Mouse (Mus musculus) forebrain, embryonic 12.5 days (tissue): Measurements from ENCODE around the gene Ndst4. TPM values are rescaled to one million over a fixed set of nuclear protein-coding genes. Genes with fewer than 3 reads are reported as not detected.

Source experiments
- ATAC-seq: fragments of 200-750 bp; cut with Nextera tagmentation; 2 replicates; pipeline ENCODE4 v1.8.0; 2017; ENCODE audit warnings: moderate TSS enrichment; ENCODE audit not compliant: low FRiP score
- H3K27ac ChIP-seq: fragments of 300-500 bp; sonication (generic); 2 replicates; pipeline ENCODE4 v1.5.1; 2016; ENCODE audit warnings: mild to moderate bottlenecking
- H3K27me3 ChIP-seq: fragments of 300-500 bp; sonication (generic); 2 replicates; pipeline ENCODE4 v1.6.1; 2016; ENCODE audit warnings: mild to moderate bottlenecking
- H3K36me3 ChIP-seq: fragments of 300-500 bp; sonication (generic); replicated peaks from 2 replicates; pipeline ENCODE4 v1.6.1; 2016; ENCODE audit warnings: mild to moderate bottlenecking
- H3K4me1 ChIP-seq: fragments of 300-500 bp; sonication (generic); 2 replicates; pipeline ENCODE4 v1.6.1; 2016
- H3K4me2 ChIP-seq: fragments of 300-500 bp; sonication (generic); 2 replicates; pipeline ENCODE4 v1.6.1; 2016; ENCODE audit warnings: mild to moderate bottlenecking, moderate library complexity
- H3K4me3 ChIP-seq: fragments of 300-500 bp; sonication (generic); replicated peaks from 2 replicates; pipeline ENCODE4 v1.5.1; 2016; ENCODE audit warnings: mild to moderate bottlenecking
- H3K9ac ChIP-seq: fragments of 300-500 bp; sonication (generic); 2 replicates; pipeline ENCODE4 v1.6.1; 2016; ENCODE audit warnings: mild to moderate bottlenecking
- H3K9me3 ChIP-seq: fragments of 300-500 bp; sonication (generic); 2 replicates; pipeline ENCODE4 v1.6.1; 2016
- WGBS: fragments of 180-500 bp; shearing (Covaris S2); methylation state at CpG from one replicate; pipeline ENCODE4 v1.1.7; 2016; 5-methylcytosine and 5-hydroxymethylcytosine counted together
- polyA plus RNA-seq: library from polyadenylated mRNA; unstranded; fragments of >200 nt; fragmentation: Nextera tagmentation; extraction: Ambion mirVana; gene quantifications from 2 replicates; pipeline ENCODE4 v1.2.1, GENCODE M21; 2016

Gene Ndst4
- 1.4 and 2.1 TPM in 2 replicates for polyA plus RNA-seq

DNA sequence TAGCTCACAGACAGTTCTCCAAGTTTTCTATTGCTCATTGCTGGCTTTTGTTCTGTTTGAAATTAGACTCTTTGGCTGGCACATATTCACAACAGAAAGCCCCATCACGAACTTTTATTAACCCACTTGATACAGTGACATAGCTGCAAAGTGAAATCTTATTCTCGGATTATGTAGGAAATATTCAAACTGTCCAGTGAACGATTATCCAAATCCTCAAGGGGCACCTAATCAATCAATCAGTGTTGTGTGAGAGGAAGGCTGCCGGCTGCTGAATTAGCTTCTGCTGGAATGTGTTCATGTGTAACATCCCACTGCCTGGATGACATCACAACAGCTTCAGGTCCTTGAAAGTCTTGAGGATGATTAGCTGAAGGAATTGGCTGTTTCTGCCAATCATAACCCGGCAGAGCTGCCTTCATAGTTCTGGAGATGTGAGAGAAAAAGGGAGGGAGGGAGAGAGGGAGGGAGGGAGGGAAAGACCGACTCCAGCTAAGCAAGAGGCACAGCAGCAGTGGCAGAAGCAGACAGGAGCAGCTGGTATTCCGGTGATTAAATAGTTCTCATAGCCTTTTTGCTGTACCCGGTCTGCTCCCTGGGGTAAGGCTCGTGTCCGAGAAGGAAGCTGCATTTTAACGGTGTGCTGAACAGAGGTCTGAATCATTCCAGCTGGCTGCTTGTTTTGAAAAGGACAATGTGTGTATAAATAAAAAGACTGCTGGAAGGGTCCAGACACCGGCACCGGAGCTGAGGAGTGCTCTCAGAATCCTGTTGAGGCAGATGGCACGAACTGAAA is at the start of gene Ndst4:
Ndst4 (plus strand) TSS at position 476 of the 796 bp plus-strand sequence.
- Histone ChIP-seq H3K4me3 (peak within 1 kb of the TSS; percentile 31), H3K4me2 (peak within 1 kb of the TSS; percentile 55), H3K9ac (no peak within 1 kb of the TSS), H3K4me1 (0 out of 2 replicates have a peak, but pooled peaks cover 6% of the 10 kb centered on the region), H3K27me3 (0 out of 2 replicates have a peak, but pooled peaks cover 3% of the 10 kb centered on the region), H3K36me3 (no peaks in the 10 kb centered on the region), H3K9me3 (no peaks in the 10 kb centered on the region), H3K27ac (peak within 1 kb of the TSS; percentile 27)
- peak; percentile 95 for ATAC-seq
- 8% methylated on average over 14 of the region's 14 CpGs for WGBS

DNA sequence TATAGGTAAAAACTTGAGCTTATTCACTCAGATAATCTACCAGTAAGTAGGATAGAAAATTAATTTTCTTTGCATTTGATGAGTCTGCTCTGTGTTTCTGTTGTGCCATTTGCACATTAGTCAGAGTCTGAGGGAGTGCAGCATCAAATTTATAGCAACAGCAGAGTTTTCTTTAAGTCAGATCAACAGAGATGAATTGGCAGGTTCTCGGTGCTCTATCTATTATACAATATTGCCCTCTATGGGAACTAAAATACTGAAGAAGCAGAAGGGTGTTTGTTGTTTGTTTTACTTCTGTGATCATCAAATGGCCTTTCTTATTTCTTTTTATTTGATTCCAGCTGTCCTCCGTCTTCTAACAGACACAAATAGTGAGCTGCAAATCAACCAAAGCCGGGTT is 6.4 kb upstream of the Ndst4 start:
- H3K4me3 ChIP-seq, result no peak overlapping the region
- H3K4me2 ChIP-seq, result no peak overlapping the region
- H3K27ac ChIP-seq, result no peak overlapping the region
- no peaks in the 10 kb centered on the region for H3K9me3 ChIP-seq
- no peaks in the 10 kb centered on the region for H3K36me3 ChIP-seq
- H3K9ac ChIP-seq, result no peak overlapping the region
- no peak for ATAC-seq
- no peaks in the 10 kb centered on the region for H3K27me3 ChIP-seq
- 82% methylated on average over 3 of the region's 3 CpGs for WGBS
- no peaks in the 10 kb centered on the region for H3K4me1 ChIP-seq

DNA sequence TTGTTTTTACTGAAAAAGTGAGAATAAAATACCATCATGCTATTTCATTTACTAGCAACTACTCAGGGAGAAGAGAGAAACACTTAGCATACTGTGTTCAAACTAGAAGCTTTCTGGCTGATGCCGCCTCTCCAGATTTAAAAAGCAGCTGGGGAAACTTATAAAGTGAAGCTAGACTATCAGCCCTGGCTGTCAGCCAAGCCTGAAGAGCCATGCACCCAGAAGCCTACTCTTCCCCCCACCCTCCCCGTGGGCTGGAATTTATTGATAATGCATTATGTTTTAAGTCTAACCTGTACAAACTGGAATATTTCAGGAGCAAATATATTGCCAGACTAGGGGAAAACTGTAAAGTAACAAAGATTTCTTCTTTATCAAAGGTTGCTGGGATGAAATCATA is 2.6 kb downstream of the Ndst4 start:
- Histone ChIP-seq H3K4me1 (0 out of 2 replicates have a peak, but pooled peaks cover 6% of the 10 kb centered on the region), H3K4me3 (no peak overlapping the region), H3K27ac (no peak overlapping the region), H3K36me3 (no peaks in the 10 kb centered on the region), H3K4me2 (no peak overlapping the region), H3K9ac (no peak overlapping the region), H3K27me3 (0 out of 2 replicates have a peak, but pooled peaks cover 3% of the 10 kb centered on the region), H3K9me3 (no peaks in the 10 kb centered on the region)
- no peak for ATAC-seq
- WGBS, result 49% methylated on average over 2 of the region's 2 CpGs

DNA sequence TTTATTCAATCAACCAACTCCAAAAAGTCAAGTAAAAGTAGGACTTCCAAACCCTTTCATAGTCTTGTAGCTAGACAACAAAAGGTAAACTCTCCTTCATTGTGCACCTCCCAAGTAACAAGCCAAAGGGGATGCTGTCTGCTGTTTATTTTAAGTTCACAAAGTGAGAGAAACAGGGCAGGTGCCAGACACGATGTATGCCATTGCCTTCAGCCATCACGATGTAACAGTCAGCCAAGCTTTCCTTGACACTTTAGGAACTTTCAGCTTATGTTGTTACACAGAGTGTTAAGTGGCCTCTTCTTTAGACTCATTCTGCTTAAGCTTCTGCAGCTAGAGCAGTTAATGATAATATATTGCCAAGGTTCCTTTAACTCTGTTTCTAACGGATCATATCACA is 3.1 kb downstream of the Ndst4 start:
- Histone ChIP-seq H3K36me3 (no peaks in the 10 kb centered on the region), H3K27me3 (0 out of 2 replicates have a peak, but pooled peaks cover 3% of the 10 kb centered on the region), H3K4me2 (no peak overlapping the region), H3K9me3 (no peaks in the 10 kb centered on the region), H3K4me3 (no peak overlapping the region), H3K9ac (no peak overlapping the region), H3K4me1 (0 out of 2 replicates have a peak, but pooled peaks cover 6% of the 10 kb centered on the region), H3K27ac (no peak overlapping the region)
- WGBS, result 74% methylated on average over 3 of the region's 3 CpGs
- no peak for ATAC-seq

DNA sequence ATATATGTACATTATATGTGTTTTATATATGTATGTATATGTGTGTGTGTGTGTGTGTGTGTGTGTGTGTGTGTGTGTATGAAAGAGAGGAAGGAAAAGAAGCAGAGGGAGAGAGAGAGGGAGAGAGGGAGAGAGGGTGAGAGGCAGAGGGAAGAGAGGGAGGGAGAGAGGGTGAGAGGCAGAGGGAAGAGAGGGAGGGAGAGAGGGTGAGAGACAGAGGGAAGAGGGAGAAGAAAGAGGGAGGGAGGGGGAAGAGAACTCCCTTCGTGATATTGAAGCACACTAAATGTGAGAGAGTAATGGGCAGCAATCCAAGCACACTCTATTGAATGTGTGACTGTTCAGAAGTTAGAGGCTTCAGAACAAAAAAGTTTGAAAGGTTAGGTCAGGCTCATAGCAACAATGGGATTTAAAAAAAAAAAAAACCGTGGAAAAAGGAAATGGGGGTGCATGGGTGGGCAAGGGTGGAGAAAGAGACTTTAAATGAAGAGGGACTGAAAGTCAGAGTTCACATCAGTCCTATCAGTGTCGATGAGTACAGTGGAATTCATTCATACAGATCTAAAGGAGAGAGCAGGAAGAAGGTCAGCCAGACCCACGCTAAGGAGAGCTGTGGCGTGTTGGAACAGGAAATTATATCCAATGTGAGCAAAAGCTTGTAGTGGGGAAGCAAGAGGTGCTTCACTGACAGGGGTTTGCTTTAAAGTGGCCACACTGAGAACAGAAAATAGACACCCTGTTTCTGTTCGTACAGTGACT is 63.2 kb downstream of the Ndst4 start:
- no peak overlapping the region for H3K4me2 ChIP-seq
- 51% methylated on average over 6 of the region's 6 CpGs for WGBS
- no peak overlapping the region for H3K9ac ChIP-seq
- no peaks in the 10 kb centered on the region for H3K9me3 ChIP-seq
- no peak for ATAC-seq
- H3K36me3 ChIP-seq, result no peaks in the 10 kb centered on the region
- H3K4me1 ChIP-seq, result no peaks in the 10 kb centered on the region
- no peak overlapping the region for H3K4me3 ChIP-seq
- no peaks in the 10 kb centered on the region for H3K27me3 ChIP-seq
- H3K27ac ChIP-seq, result no peak overlapping the region

DNA sequence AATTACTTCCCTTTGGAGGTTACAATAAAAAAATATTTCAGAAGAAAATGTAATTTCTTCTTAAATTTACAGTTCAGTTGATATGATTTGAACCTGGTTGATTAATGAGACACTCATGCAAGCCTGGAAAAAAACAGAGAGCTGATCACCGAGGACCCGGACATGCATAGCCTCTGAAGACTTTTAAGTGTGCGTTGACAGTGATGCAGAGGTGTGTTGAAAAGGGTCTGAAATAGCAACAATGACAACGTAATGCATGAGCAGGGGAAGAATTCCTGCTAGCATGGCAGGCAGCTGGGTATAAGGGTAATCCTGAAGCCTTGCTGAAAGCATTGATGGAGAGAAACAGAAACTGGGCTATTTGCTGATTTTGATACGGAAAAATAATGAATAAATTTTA is 106.2 kb downstream of the Ndst4 start:
- Histone ChIP-seq H3K4me2 (no peak overlapping the region), H3K27ac (no peak overlapping the region), H3K9ac (no peak overlapping the region), H3K4me3 (no peak overlapping the region), H3K9me3 (no peaks in the 10 kb centered on the region), H3K27me3 (no peaks in the 10 kb centered on the region), H3K36me3 (no peaks in the 10 kb centered on the region), H3K4me1 (no peaks in the 10 kb centered on the region)
- ATAC-seq, result no peak
- WGBS, result 84% methylated on average over 5 of the region's 5 CpGs

DNA sequence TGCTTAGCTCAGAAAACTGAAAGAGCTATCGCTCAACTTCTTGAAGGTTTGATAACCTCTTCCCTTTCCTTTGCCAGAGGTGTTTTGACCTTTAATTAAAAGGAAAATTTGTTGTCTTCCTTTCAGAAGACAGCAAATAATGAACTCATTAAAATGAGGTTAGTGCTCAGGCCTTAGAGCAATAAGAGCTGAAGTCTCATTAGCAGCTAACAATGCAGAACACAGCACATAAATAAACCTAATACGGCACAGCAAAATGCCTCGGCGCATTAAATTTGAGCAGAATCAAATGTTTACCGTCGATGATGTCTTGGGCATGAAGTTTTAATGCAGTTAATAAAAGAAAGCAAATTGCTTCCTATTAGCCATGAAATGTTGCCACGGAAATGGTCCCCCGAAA is 129.5 kb downstream of the Ndst4 start:
- Histone ChIP-seq H3K4me1 (no peaks in the 10 kb centered on the region), H3K9me3 (no peaks in the 10 kb centered on the region), H3K27ac (no peak overlapping the region), H3K4me2 (no peak overlapping the region), H3K36me3 (no peaks in the 10 kb centered on the region), H3K4me3 (no peak overlapping the region), H3K9ac (no peak overlapping the region), H3K27me3 (no peaks in the 10 kb centered on the region)
- 59% methylated on average over 8 of the region's 8 CpGs for WGBS
- peak; percentile 64; the same call in 1 of the 2 replicates for ATAC-seq

DNA sequence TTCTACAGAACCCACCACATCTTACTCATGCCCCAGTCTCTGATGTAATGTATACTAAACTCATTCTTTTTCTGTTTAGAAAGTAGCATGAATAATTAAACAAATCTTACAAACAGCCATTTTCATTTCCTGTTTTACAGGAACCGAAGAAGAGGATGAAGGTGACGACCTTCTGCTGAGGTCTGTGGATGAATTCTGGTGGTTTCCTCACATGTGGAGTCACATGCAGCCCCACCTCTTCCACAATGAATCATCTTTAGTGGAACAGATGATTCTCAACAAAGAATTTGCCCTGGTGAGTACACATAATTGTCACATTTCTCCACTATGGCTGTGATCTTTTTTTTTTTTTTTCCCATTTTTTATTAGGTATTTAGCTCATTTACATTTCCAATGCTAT is 166.7 kb downstream of the Ndst4 start:
- H3K9ac ChIP-seq, result no peak overlapping the region
- H3K27ac ChIP-seq, result no peak overlapping the region
- H3K4me3 ChIP-seq, result no peak overlapping the region
- H3K36me3 ChIP-seq, result no peaks in the 10 kb centered on the region
- ATAC-seq, result no peak
- H3K9me3 ChIP-seq, result no peaks in the 10 kb centered on the region
- no peaks in the 10 kb centered on the region for H3K27me3 ChIP-seq
- no peak overlapping the region for H3K4me2 ChIP-seq
- WGBS, result 83% methylated on average over 2 of the region's 2 CpGs
- H3K4me1 ChIP-seq, result no peaks in the 10 kb centered on the region

DNA sequence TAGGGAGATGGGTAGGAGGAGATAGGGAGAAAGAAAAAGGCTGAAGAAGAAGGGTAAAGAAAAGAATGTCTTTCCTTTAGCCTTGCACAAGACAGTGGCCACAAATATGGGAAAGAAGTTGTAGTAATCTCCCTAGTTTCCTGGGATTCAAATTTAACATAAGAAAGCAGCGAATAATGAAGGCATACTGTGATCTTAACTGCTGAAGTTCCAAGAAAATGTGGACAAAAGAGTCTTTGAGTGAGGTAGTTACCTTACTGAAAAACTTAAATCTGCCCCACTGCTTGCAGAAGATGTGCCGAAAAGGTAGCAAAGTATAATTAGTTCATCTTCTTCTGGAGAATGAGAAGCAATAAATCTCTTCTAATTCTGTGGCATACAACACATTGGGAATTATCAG is 228.4 kb downstream of the Ndst4 start:
- no peaks in the 10 kb centered on the region for H3K9me3 ChIP-seq
- H3K27ac ChIP-seq, result no peak overlapping the region
- WGBS, result 78% methylated on average over 2 of the region's 2 CpGs
- no peak overlapping the region for H3K9ac ChIP-seq
- no peak overlapping the region for H3K4me2 ChIP-seq
- no peaks in the 10 kb centered on the region for H3K36me3 ChIP-seq
- no peaks in the 10 kb centered on the region for H3K4me1 ChIP-seq
- H3K4me3 ChIP-seq, result no peak overlapping the region
- no peak for ATAC-seq
- no peaks in the 10 kb centered on the region for H3K27me3 ChIP-seq

DNA sequence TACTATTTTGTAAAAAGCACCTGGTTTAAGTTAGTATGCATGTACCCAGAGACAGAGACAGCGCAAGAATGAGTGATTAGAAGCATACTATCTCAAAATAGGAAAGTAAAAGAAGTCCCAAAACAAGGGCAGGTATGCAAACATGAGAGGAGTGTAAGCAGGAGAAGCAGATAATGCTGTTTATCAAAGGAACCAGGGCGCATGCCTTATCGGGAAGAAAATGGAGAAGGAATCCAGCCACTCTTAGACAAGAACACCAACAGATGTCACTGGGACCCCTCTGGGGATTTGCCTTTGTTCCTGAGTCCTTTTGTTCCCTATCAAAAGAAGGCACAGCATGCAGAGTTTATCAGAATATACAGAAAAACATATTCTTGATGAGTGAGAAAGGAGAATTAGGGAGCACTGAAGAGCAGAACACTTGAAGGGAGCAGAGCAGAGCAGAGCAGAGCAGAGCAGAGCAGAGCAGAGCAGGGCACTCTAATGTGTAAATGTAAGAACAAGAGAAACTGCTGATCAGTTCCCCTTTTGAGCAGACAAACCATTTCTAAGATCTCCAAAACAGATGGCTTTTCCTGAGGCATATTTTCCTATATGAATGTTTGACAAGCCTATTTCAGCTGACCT is 251.2 kb downstream of the Ndst4 start:
- H3K27ac ChIP-seq, result no peak overlapping the region
- H3K27me3 ChIP-seq, result no peaks in the 10 kb centered on the region
- 40% methylated on average over 3 of the region's 3 CpGs for WGBS
- ATAC-seq, result no peak
- H3K4me1 ChIP-seq, result peaks cover 7% of the 10 kb centered on the region
- no peaks in the 10 kb centered on the region for H3K9me3 ChIP-seq
- H3K4me3 ChIP-seq, result no peak overlapping the region
- no peak overlapping the region for H3K4me2 ChIP-seq
- no peaks in the 10 kb centered on the region for H3K36me3 ChIP-seq
- no peak overlapping the region for H3K9ac ChIP-seq

DNA sequence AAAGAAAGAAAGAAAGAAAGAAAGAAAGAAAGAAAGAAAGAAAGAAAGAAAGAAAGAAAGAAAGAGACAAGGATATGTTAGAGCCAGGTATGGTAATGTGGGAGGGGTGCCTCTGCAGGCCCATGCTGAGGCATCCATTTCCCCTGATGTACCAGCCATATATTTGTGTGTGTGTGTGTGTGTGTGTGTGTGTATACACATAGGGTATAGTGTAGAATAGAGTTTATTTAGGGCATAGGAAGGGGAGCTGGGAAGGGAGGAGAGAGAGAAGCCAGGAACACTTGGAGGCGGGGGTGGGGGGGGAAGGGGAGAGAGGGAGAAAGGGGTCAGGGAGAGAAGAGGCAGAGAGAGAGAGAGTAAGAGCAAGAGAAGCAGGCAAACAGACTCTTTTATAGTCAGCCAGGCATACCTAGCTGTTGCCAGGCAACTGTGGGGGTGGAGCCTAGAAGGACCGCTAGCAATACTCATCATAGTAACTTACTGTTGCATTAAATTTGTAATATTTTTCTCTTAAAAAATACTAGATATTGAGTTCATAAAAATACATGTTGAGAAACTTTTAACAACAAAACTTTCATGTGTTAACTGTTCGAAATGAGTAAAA is 256.3 kb downstream of the Ndst4 start:
- 67% methylated on average over 3 of the region's 3 CpGs for WGBS
- H3K27ac ChIP-seq, result no peak overlapping the region
- H3K36me3 ChIP-seq, result no peaks in the 10 kb centered on the region
- H3K4me2 ChIP-seq, result no peak overlapping the region
- H3K27me3 ChIP-seq, result no peaks in the 10 kb centered on the region
- H3K4me1 ChIP-seq, result peaks cover 7% of the 10 kb centered on the region
- H3K9me3 ChIP-seq, result no peaks in the 10 kb centered on the region
- H3K4me3 ChIP-seq, result no peak overlapping the region
- no peak overlapping the region for H3K9ac ChIP-seq
- peak; percentile 87 for ATAC-seq
